Mouse (Mus musculus) neural tube, embryonic 12.5 days (tissue): Measurements from ENCODE around the gene Ubxn11. TPM values are rescaled to one million over a fixed set of nuclear protein-coding genes. Genes with fewer than 3 reads are reported as not detected.

Experiments
- ATAC-seq: fragments of 200-750 bp; cut with Nextera tagmentation; 2 replicates; pipeline ENCODE4 v1.8.0; 2017; ENCODE audit warnings: low read depth, mild to moderate bottlenecking, moderate TSS enrichment, moderate library complexity; ENCODE audit not compliant: low FRiP score
- H3K27ac ChIP-seq: fragments of 300-500 bp; sonication (generic); 2 replicates; pipeline ENCODE4 v1.5.1; 2016
- H3K27me3 ChIP-seq: fragments of 300-500 bp; sonication (generic); replicated peaks from 2 replicates; pipeline ENCODE4 v1.6.1; 2016; ENCODE audit warnings: mild to moderate bottlenecking
- H3K36me3 ChIP-seq: fragments of 300-500 bp; sonication (generic); 2 replicates; pipeline ENCODE4 v1.6.1; 2016; ENCODE audit warnings: mild to moderate bottlenecking
- H3K4me1 ChIP-seq: fragments of 300-500 bp; sonication (generic); 2 replicates; pipeline ENCODE4 v1.6.1; 2016
- H3K4me2 ChIP-seq: fragments of 300-500 bp; sonication (generic); replicated peaks from 2 replicates; pipeline ENCODE4 v1.6.1; 2016; ENCODE audit warnings: mild to moderate bottlenecking
- H3K4me3 ChIP-seq: fragments of 300-500 bp; sonication (generic); 2 replicates; pipeline ENCODE4 v1.5.1; 2016
- H3K9ac ChIP-seq: fragments of 300-500 bp; sonication (generic); 2 replicates; pipeline ENCODE4 v1.6.1; 2016; ENCODE audit warnings: mild to moderate bottlenecking
- H3K9me3 ChIP-seq: fragments of 300-500 bp; sonication (generic); 2 replicates; pipeline ENCODE4 v1.6.1; 2016; ENCODE audit warnings: mild to moderate bottlenecking
- WGBS: fragments of 180-500 bp; shearing (Covaris S2); methylation state at CpG from one replicate; pipeline ENCODE4 v1.1.7; 2016; 5-methylcytosine and 5-hydroxymethylcytosine counted together
- polyA plus RNA-seq: library from polyadenylated mRNA; unstranded; fragments of >200 nt; fragmentation: Nextera tagmentation; extraction: Ambion mirVana; gene quantifications from 2 replicates; pipeline ENCODE4 v1.2.1, GENCODE M21; 2016

Ubxn11 gene
- polyA plus RNA-seq, 1 experiment from 2014 or later: 7.3 TPM

- H3K36me3 ChIP-seq: no peaks in the 10 kb centered on the region
- WGBS: 55% methylated on average over 10 of the region's 10 CpGs
- H3K4me1 ChIP-seq: peaks cover 9% of the 10 kb centered on the region; the same call in 1 of the 2 replicates
- 0 out of 2 replicates have a peak overlapping the region, but pooled peaks have one; percentile 5 for H3K9ac ChIP-seq
- 0 out of 2 replicates have a peak overlapping the region, but pooled peaks have one; percentile 0 for H3K4me2 ChIP-seq
- no peaks in the 10 kb centered on the region for H3K27me3 ChIP-seq
- no peak overlapping the region for H3K4me3 ChIP-seq
- ATAC-seq: no peak
- H3K9me3 ChIP-seq: no peaks in the 10 kb centered on the region
- H3K27ac ChIP-seq: no peak overlapping the region
Measured at GRCm38 (mm10) chr4:134113356-134113994, 11.1 kb downstream of the Ubxn11 start.

DNA sequence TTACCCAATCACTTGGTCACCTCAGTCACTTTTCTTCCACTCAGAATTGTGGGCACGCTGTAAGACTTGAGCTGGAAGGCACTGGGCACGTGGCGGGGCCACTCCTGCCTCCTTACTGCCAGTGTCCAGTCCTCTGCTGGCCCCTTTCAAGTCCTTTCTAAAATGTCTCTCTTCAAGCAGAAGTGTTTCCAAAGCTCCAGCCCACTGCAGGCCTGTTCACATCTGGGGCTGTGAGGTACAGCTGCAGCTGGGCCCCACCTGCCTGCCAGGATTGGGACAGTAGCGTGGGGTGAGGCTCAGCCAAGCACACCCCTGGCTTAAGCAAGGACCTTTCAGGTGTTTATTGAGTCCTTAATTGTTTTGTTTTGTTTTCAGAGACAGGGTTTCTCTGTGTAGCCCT, 11.7 kb downstream of the Ubxn11 start:
- H3K4me1 ChIP-seq: peaks cover 9% of the 10 kb centered on the region; the same call in 1 of the 2 replicates
- H3K9me3 ChIP-seq: no peaks in the 10 kb centered on the region
- H3K4me3 ChIP-seq: no peak overlapping the region
- H3K4me2 ChIP-seq: no peak overlapping the region
- H3K9ac ChIP-seq: no peak overlapping the region
- WGBS: 90% methylated on average over 4 of the region's 4 CpGs
- no peak overlapping the region for H3K27ac ChIP-seq
- no peaks in the 10 kb centered on the region for H3K36me3 ChIP-seq
- ATAC-seq: no peak
- H3K27me3 ChIP-seq: no peaks in the 10 kb centered on the region

- no peak overlapping the region for H3K9ac ChIP-seq
- peaks cover 6% of the 10 kb centered on the region; the same call in 1 of the 2 replicates for H3K4me1 ChIP-seq
- H3K9me3 ChIP-seq: no peaks in the 10 kb centered on the region
- no peak overlapping the region for H3K27ac ChIP-seq
- no peaks in the 10 kb centered on the region for H3K36me3 ChIP-seq
- no peaks in the 10 kb centered on the region for H3K27me3 ChIP-seq
- no peak overlapping the region for H3K4me3 ChIP-seq
- 85% methylated on average over 16 of the region's 16 CpGs for WGBS
- no peak for ATAC-seq
- H3K4me2 ChIP-seq: no peak overlapping the region
Measured at GRCm38 (mm10) chr4:134115215-134116144, 13.1 kb downstream of the Ubxn11 start.

DNA sequence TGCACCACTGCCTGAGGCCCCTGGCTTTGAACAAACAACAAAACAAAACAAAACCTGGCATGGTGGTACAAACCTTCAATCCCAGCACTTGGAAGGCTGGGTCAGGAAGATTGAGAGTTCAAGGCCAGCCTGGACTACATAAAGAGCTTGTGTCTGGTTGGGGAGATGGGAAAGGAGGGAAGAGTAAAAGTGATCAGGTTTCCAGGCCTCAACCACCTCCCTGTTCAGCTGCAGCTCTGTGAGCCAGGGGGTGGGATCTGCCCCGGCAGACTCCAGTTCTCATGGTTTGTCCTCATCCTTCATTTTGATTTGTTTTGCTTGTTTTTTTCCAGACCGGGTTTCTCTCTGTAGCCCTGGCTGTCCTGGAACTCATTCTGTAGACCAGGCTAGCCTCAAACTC, 14.1 kb downstream of the Ubxn11 start:
- no peak overlapping the region for H3K4me2 ChIP-seq
- H3K36me3 ChIP-seq: no peaks in the 10 kb centered on the region
- no peaks in the 10 kb centered on the region for H3K27me3 ChIP-seq
- ATAC-seq: no peak
- no peak overlapping the region for H3K4me3 ChIP-seq
- 87% methylated on average over 2 of the region's 2 CpGs for WGBS
- no peak overlapping the region for H3K27ac ChIP-seq
- no peaks in the 10 kb centered on the region for H3K9me3 ChIP-seq
- H3K9ac ChIP-seq: no peak overlapping the region
- H3K4me1 ChIP-seq: peaks cover 6% of the 10 kb centered on the region

GRCm38 (mm10) chr4:134117012-134117411, 14.6 kb downstream of the Ubxn11 start:
- Histone ChIP-seq H3K27me3 (no peaks in the 10 kb centered on the region), H3K4me3 (no peak overlapping the region), H3K9ac (no peak overlapping the region), H3K36me3 (no peaks in the 10 kb centered on the region), H3K4me2 (no peak overlapping the region), H3K4me1 (peaks cover 8% of the 10 kb centered on the region), H3K27ac (no peak overlapping the region), H3K9me3 (no peaks in the 10 kb centered on the region)
- 82% methylated on average over 8 of the region's 8 CpGs for WGBS
- ATAC-seq: no peak

- H3K27ac ChIP-seq: no peak overlapping the region
- H3K9ac ChIP-seq: no peak overlapping the region
Measured at GRCm38 (mm10) chr4:134118126-134118800, 15.9 kb downstream of the Ubxn11 start.

GRCm38 (mm10) chr4:134119042-134119441, 16.7 kb downstream of the Ubxn11 start:
- Histone ChIP-seq H3K4me2 (no peak overlapping the region), H3K4me1 (peaks cover 2% of the 10 kb centered on the region; the same call in 1 of the 2 replicates), H3K9ac (no peak overlapping the region), H3K27me3 (no peaks in the 10 kb centered on the region), H3K36me3 (no peaks in the 10 kb centered on the region), H3K4me3 (no peak overlapping the region), H3K27ac (no peak overlapping the region), H3K9me3 (no peaks in the 10 kb centered on the region)
- WGBS: 87% methylated on average over 5 of the region's 5 CpGs
- no peak for ATAC-seq

More at GRCm38 (mm10) chr4:134118126-134118800, 15.9 kb downstream of the Ubxn11 start:
- WGBS: 81% methylated on average over 14 of the region's 14 CpGs
- Histone ChIP-seq H3K36me3 (no peaks in the 10 kb centered on the region), H3K27me3 (no peaks in the 10 kb centered on the region), H3K9me3 (no peaks in the 10 kb centered on the region), H3K4me2 (no peak overlapping the region), H3K4me3 (no peak overlapping the region), H3K4me1 (peaks cover 6% of the 10 kb centered on the region)
- ATAC-seq: no peak

GRCm38 (mm10) chr4:134119644-134120043, 17.3 kb downstream of the Ubxn11 start:
- no peaks in the 10 kb centered on the region for H3K36me3 ChIP-seq
- 64% methylated on average over 9 of the region's 9 CpGs for WGBS
- H3K4me2 ChIP-seq: no peak overlapping the region
- no peaks in the 10 kb centered on the region for H3K27me3 ChIP-seq
- no peaks in the 10 kb centered on the region for H3K9me3 ChIP-seq
- H3K9ac ChIP-seq: no peak overlapping the region
- no peak overlapping the region for H3K4me3 ChIP-seq
- no peak overlapping the region for H3K27ac ChIP-seq
- no peak for ATAC-seq
- H3K4me1 ChIP-seq: peaks cover 2% of the 10 kb centered on the region; the same call in 1 of the 2 replicates

GRCm38 (mm10) chr4:134120192-134120805, 17.9 kb downstream of the Ubxn11 start:
- peaks cover 2% of the 10 kb centered on the region; the same call in 1 of the 2 replicates for H3K4me1 ChIP-seq
- H3K36me3 ChIP-seq: no peaks in the 10 kb centered on the region
- H3K9ac ChIP-seq: no peak overlapping the region
- no peak overlapping the region for H3K27ac ChIP-seq
- ATAC-seq: no peak
- H3K9me3 ChIP-seq: no peaks in the 10 kb centered on the region
- H3K4me2 ChIP-seq: no peak overlapping the region
- WGBS: 84% methylated on average over 6 of the region's 6 CpGs
- no peak overlapping the region for H3K4me3 ChIP-seq
- H3K27me3 ChIP-seq: no peaks in the 10 kb centered on the region

DNA sequence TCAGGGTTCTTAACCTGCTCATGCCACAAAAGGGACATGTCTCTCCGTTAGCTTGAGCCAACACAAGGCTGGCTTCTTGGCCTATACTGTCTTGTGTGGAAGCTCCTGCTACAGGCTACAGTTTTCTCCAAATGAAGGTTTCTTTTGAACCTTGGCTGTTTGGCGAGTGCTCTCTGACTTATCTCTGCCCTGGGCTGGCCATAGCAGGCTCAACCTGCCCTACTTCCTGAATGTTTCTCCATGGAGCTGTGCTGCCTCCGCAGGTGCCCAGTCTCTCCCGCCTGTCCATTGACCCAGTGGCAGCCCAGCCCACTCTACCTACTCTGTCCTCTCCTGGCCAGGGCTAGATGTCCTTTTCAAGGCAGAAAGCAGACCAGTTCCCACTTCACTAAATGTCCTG, 18.5 kb downstream of the Ubxn11 start:
- no peak overlapping the region for H3K9ac ChIP-seq
- H3K4me3 ChIP-seq: no peak overlapping the region
- ATAC-seq: no peak
- peaks cover 2% of the 10 kb centered on the region; the same call in 1 of the 2 replicates for H3K4me1 ChIP-seq
- WGBS: 85% methylated on average over 4 of the region's 4 CpGs
- no peak overlapping the region for H3K27ac ChIP-seq
- no peaks in the 10 kb centered on the region for H3K36me3 ChIP-seq
- no peaks in the 10 kb centered on the region for H3K9me3 ChIP-seq
- no peak overlapping the region for H3K4me2 ChIP-seq
- H3K27me3 ChIP-seq: no peaks in the 10 kb centered on the region

- no peaks in the 10 kb centered on the region for H3K36me3 ChIP-seq
- no peak overlapping the region for H3K4me2 ChIP-seq
- no peak overlapping the region for H3K9ac ChIP-seq
- H3K4me3 ChIP-seq: no peak overlapping the region
- no peak overlapping the region for H3K27ac ChIP-seq
- H3K9me3 ChIP-seq: no peaks in the 10 kb centered on the region
- no peak for ATAC-seq
- WGBS: 47% methylated on average over 4 of the region's 4 CpGs
- peaks cover 2% of the 10 kb centered on the region; the same call in 1 of the 2 replicates for H3K4me1 ChIP-seq
- no peaks in the 10 kb centered on the region for H3K27me3 ChIP-seq
Measured at GRCm38 (mm10) chr4:134121571-134121970, 19.2 kb downstream of the Ubxn11 start.
